Mouse (Mus musculus): ENCODE measurements at regions not wholly inside any gene's neighbourhood (a gene's known extent, or its start where the extent isn't known, plus 50 kb on each side); places are given as distances from the start of the nearest gene placed in this dataset.

GRCm38 (mm10) chr1:151080510-151080980, 87.3 kb upstream of the Hmcn1 start:
- H3K4me3 ChIP-seq (ENCODE audit: inconsistent target), result no peak overlapping the region
- WGBS (ENCODE audit: missing documents), result 30% methylated on average over 9 of the region's 9 CpGs
- no peaks in the 10 kb centered on the region for H3K36me3 ChIP-seq (ENCODE audit: inconsistent target)
- no peak overlapping the region for H3K27ac ChIP-seq
- no peaks in the 10 kb centered on the region for H3K79me2 ChIP-seq (ENCODE audit: inconsistent target)

- WGBS (ENCODE audit: missing documents), result 89% methylated on average over 5 of the region's 5 CpGs
- H3K4me3 ChIP-seq (ENCODE audit: inconsistent target), result no peak overlapping the region
- no peaks in the 10 kb centered on the region for H3K36me3 ChIP-seq (ENCODE audit: inconsistent target)
- no peak overlapping the region for H3K27ac ChIP-seq
- H3K79me2 ChIP-seq (ENCODE audit: inconsistent target), result no peaks in the 10 kb centered on the region
Observed at GRCm38 (mm10) chr1:151082510-151083033, 89.3 kb upstream of the Hmcn1 start.

- Histone ChIP-seq H3K79me2 (ENCODE audit: inconsistent target) (no peaks in the 10 kb centered on the region), H3K4me3 (ENCODE audit: inconsistent target) (no peak overlapping the region), H3K36me3 (ENCODE audit: inconsistent target) (no peaks in the 10 kb centered on the region), H3K27ac (no peak overlapping the region)
- 0% methylated on average over 1 of the region's 2 CpGs for WGBS (ENCODE audit: missing documents)
Observed at GRCm38 (mm10) chr1:151083806-151084205, 90.6 kb upstream of the Hmcn1 start.

GRCm38 (mm10) chr1:151086111-151086859, 93.0 kb upstream of the Hmcn1 start:
- Histone ChIP-seq H3K4me3 (ENCODE audit: inconsistent target) (no peak overlapping the region), H3K36me3 (ENCODE audit: inconsistent target) (no peaks in the 10 kb centered on the region), H3K27ac (no peak overlapping the region), H3K79me2 (ENCODE audit: inconsistent target) (no peaks in the 10 kb centered on the region)
- 93% methylated on average over 22 of the region's 22 CpGs for WGBS (ENCODE audit: missing documents)

GRCm38 (mm10) chr1:151087151-151087660, 94.0 kb upstream of the Hmcn1 start:
- H3K27ac ChIP-seq, result no peak overlapping the region
- WGBS (ENCODE audit: missing documents), result 43% methylated on average over 8 of the region's 8 CpGs
- H3K36me3 ChIP-seq (ENCODE audit: inconsistent target), result no peaks in the 10 kb centered on the region
- no peak overlapping the region for H3K4me3 ChIP-seq (ENCODE audit: inconsistent target)
- no peaks in the 10 kb centered on the region for H3K79me2 ChIP-seq (ENCODE audit: inconsistent target)

GRCm38 (mm10) chr1:151087811-151088511, 94.4 kb upstream of the Gm47985 start:
- no peaks in the 10 kb centered on the region for H3K79me2 ChIP-seq (ENCODE audit: inconsistent target)
- no peaks in the 10 kb centered on the region for H3K36me3 ChIP-seq (ENCODE audit: inconsistent target)
- no peak overlapping the region for H3K27ac ChIP-seq
- WGBS (ENCODE audit: missing documents), result 97% methylated on average over 14 of the region's 14 CpGs
- H3K4me3 ChIP-seq (ENCODE audit: inconsistent target), result no peak overlapping the region

GRCm38 (mm10) chr1:151088535-151089125, 93.7 kb upstream of the Gm47985 start:
- Histone ChIP-seq H3K27ac (no peak overlapping the region), H3K4me3 (ENCODE audit: inconsistent target) (no peak overlapping the region), H3K36me3 (ENCODE audit: inconsistent target) (no peaks in the 10 kb centered on the region), H3K79me2 (ENCODE audit: inconsistent target) (no peaks in the 10 kb centered on the region)
- WGBS (ENCODE audit: missing documents), result 96% methylated on average over 10 of the region's 11 CpGs

GRCm38 (mm10) chr1:151092035-151092434, 90.3 kb upstream of the Gm47985 start:
- no peaks in the 10 kb centered on the region for H3K36me3 ChIP-seq (ENCODE audit: inconsistent target)
- no peak overlapping the region for H3K4me3 ChIP-seq (ENCODE audit: inconsistent target)
- WGBS (ENCODE audit: missing documents), result 82% methylated on average over 4 of the region's 4 CpGs
- no peak overlapping the region for H3K27ac ChIP-seq
- H3K79me2 ChIP-seq (ENCODE audit: inconsistent target), result no peaks in the 10 kb centered on the region

- Histone ChIP-seq H3K36me3 (ENCODE audit: inconsistent target) (no peaks in the 10 kb centered on the region), H3K4me3 (ENCODE audit: inconsistent target) (peak overlapping the region; percentile 7; the same call in 1 of the 2 replicates), H3K79me2 (ENCODE audit: inconsistent target) (no peaks in the 10 kb centered on the region), H3K27ac (no peak overlapping the region)
- WGBS (ENCODE audit: missing documents), result 29% methylated on average over 10 of the region's 10 CpGs
Observed at GRCm38 (mm10) chr1:151095344-151096050, 86.8 kb upstream of the Gm47985 start.

- no peaks in the 10 kb centered on the region for H3K79me2 ChIP-seq (ENCODE audit: inconsistent target)
- no peak overlapping the region for H3K27ac ChIP-seq
- no peaks in the 10 kb centered on the region for H3K36me3 ChIP-seq (ENCODE audit: inconsistent target)
- H3K4me3 ChIP-seq (ENCODE audit: inconsistent target), result peak overlapping the region; percentile 7; the same call in 1 of the 2 replicates
- WGBS (ENCODE audit: missing documents), result 0% methylated on average over 9 of the region's 9 CpGs
Observed at GRCm38 (mm10) chr1:151096079-151096478, 86.3 kb upstream of the Gm47985 start.

- Histone ChIP-seq H3K4me3 (ENCODE audit: inconsistent target) (no peak overlapping the region), H3K36me3 (ENCODE audit: inconsistent target) (no peaks in the 10 kb centered on the region), H3K27ac (no peak overlapping the region), H3K79me2 (ENCODE audit: inconsistent target) (no peaks in the 10 kb centered on the region)
- 50% methylated on average over 1 of the region's 1 CpGs for WGBS (ENCODE audit: missing documents)
Observed at GRCm38 (mm10) chr1:151097506-151097905, 84.8 kb upstream of the Gm47985 start.

- WGBS (ENCODE audit: missing documents), result 75% methylated on average over 1 of the region's 1 CpGs
- Histone ChIP-seq H3K36me3 (ENCODE audit: inconsistent target) (no peaks in the 10 kb centered on the region), H3K79me2 (ENCODE audit: inconsistent target) (no peaks in the 10 kb centered on the region), H3K4me3 (ENCODE audit: inconsistent target) (no peak overlapping the region), H3K27ac (no peak overlapping the region)
Observed at GRCm38 (mm10) chr1:151098763-151099162, 83.6 kb upstream of the Gm47985 start.

GRCm38 (mm10) chr1:151100565-151101483, 81.5 kb upstream of the Gm47985 start:
- Histone ChIP-seq H3K4me3 (ENCODE audit: inconsistent target) (no peak overlapping the region), H3K27ac (no peak overlapping the region), H3K36me3 (ENCODE audit: inconsistent target) (no peaks in the 10 kb centered on the region), H3K79me2 (ENCODE audit: inconsistent target) (no peaks in the 10 kb centered on the region)
- WGBS (ENCODE audit: missing documents), result 92% methylated on average over 12 of the region's 12 CpGs

Measured in macrophage (primary cell).